Mouse (Mus musculus): ENCODE results near the gene Pim2. TPM values are rescaled to one million over a fixed set of nuclear protein-coding genes. Genes with fewer than 3 reads are reported as not detected.

Pim2 gene
- 4.0 and 4.3 TPM in 2 replicates for polyA plus RNA-seq (2011; ENCODE audit: insufficient read length, low read depth, missing spikeins)

DNA sequence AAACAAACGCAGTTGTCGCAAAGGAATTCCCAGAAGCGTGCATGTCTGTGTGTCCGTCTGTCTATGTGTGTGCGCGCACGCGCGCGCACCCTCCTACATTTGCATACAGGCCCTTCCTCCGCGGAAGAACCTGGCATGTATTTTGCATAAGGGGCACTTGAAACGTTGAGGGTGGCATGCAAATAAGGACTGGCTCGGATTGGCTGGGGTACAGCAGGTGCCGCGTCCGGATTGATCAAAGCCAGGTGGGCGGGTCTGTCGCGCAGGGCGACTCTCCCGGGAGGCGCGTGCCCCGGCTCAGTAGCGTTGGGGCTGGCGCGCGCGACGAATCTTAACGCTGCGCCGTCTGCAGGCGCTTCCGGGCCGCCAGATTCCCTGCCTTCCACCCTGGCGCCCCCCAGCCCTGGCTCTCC, at the start of gene Pim2:
Gene Pim2, plus strand, starts transcription at position 256 of the 413 bp plus-strand sequence.
- 0 out of 2 replicates have a peak, but pooled peaks cover 5% of the 10 kb centered on the region for H3K4me1 ChIP-seq (ENCODE audit: control insufficient read depth, insufficient read depth, low read length)
- H3K27ac ChIP-seq (ENCODE audit: insufficient read depth, low read length), result no peak within 1 kb of the TSS
- TF ChIP-seq CTCF (IDR thresholded peaks at IDR 0.05; ENCODE audit: borderline replicate concordance, insufficient read depth, low read length), result no peak
- TF ChIP-seq POLR2A (IDR thresholded peaks at IDR 0.05; ENCODE audit: low read depth, low read length), result no peak
- H3K4me3 ChIP-seq (ENCODE audit: insufficient read depth, low read length), result peak within 1 kb of the TSS; percentile 28

DNA sequence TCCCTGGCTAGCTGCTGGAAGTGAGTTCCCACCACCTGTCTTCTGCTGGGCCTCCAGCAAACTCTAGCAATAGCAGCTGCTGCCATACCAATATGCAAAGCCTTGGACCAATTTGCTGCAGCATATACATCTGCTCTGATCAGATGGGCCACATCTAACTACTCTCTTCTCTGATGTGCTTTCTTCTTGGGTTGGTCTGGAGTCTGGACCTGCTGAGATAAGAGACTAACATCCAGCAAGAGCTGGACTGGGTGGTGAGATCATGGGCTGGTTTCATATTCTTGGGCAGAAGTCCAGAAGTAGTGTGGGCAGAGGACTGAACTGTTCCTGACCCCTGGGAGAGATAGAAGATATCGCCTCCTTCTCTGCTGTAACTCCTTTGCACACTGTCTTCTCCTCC, 40.9 kb upstream of the Pim2 start:
- H3K27ac ChIP-seq (ENCODE audit: insufficient read depth, low read length), result no peak overlapping the region
- H3K4me1 ChIP-seq (ENCODE audit: control insufficient read depth, insufficient read depth, low read length), result no peaks in the 10 kb centered on the region
- H3K4me3 ChIP-seq (ENCODE audit: insufficient read depth, low read length), result no peak overlapping the region
- no peak for TF ChIP-seq CTCF (IDR thresholded peaks at IDR 0.05; ENCODE audit: borderline replicate concordance, insufficient read depth, low read length)
- TF ChIP-seq POLR2A (IDR thresholded peaks at IDR 0.05; ENCODE audit: low read depth, low read length), result no peak

DNA sequence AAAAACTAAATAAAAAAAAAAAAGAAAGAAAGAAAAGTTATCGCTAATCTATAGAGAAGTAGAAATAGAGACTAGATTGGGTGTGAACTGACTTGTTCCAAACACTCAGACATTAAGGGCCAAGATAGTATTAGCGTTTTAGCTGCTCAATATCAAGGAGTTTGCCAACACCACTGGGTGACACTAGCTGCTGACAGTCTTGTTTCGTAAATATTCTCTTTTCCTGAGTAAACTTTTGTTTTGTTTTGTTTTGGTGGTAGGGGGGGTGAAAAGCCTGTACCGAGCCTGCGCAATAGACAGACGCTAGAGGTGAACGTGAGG, 37.3 kb upstream of the Pim2 start:
- TF ChIP-seq CTCF (IDR thresholded peaks at IDR 0.05; ENCODE audit: borderline replicate concordance, insufficient read depth, low read length) (no peak), POLR2A (IDR thresholded peaks at IDR 0.05; ENCODE audit: low read depth, low read length) (no peak)
- Histone ChIP-seq H3K27ac (ENCODE audit: insufficient read depth, low read length) (peak overlapping the region; percentile 44; the same call in 1 of the 2 replicates), H3K4me3 (ENCODE audit: insufficient read depth, low read length) (no peak overlapping the region; the same call in 1 of the 2 replicates), H3K4me1 (ENCODE audit: control insufficient read depth, insufficient read depth, low read length) (no peaks in the 10 kb centered on the region; the same call in 1 of the 2 replicates)

DNA sequence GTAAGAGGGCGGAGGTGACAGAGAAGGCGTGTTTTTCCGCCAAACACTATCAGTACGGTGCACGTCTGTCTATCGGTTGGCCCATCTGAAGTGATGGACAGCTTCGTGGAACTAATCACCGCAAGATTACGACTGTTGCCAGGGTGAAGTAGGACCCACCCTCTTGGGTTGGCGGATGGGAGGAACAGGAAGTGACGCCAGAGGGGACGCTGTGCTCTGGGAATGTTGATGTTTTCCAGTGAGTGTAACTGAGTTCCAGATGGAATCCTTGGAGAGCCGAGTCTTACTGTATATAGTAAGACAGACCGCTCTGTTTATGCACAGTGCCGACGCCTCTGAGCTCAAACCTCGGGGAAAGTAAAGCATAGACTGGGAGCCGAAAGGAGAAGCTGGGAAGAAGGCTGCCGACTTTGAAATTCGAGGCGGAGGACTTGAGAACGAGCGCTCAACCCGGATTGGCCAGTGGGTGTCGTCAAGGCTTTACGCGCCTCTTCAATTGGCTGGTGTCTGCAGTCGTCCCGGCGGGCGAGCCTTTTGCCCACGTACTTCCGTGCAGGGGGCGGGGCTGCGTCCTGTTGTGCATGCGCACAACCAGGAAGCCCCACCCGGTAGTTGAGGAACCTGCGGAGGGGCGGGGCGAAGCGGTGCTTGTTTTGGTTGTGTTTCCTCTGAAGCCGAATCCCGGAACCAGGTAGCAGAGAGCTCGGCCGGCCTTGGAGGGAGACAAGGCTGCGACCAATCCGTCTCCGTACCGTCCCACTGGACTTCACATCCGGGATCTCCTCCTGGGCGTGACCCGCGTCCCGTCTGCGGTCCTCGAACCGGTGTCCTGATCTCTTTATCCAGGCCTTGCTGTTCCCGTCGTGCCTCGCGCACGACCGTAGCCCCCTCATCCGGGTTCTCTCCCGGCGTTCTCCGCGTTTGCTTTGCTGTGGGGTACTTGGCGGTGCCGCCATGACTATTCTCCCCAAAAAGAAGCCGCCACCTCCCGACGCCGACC, 36.6 kb upstream of the Pim2 start, which contains the start of gene Otud5:
Gene Otud5, plus strand, starts transcription at position 202 of the 1,000 bp plus-strand sequence.
- Histone ChIP-seq H3K27ac (ENCODE audit: insufficient read depth, low read length) (peak within 1 kb of the TSS; percentile 72), H3K4me3 (ENCODE audit: insufficient read depth, low read length) (peak within 1 kb of the TSS; percentile 84), H3K4me1 (ENCODE audit: control insufficient read depth, insufficient read depth, low read length) (no peaks in the 10 kb centered on the region; the same call in 1 of the 2 replicates)
- TF ChIP-seq POLR2A (IDR thresholded peaks at IDR 0.05; ENCODE audit: low read depth, low read length), result peak; percentile 50
- TF ChIP-seq CTCF (IDR thresholded peaks at IDR 0.05; ENCODE audit: borderline replicate concordance, insufficient read depth, low read length), result no peak

DNA sequence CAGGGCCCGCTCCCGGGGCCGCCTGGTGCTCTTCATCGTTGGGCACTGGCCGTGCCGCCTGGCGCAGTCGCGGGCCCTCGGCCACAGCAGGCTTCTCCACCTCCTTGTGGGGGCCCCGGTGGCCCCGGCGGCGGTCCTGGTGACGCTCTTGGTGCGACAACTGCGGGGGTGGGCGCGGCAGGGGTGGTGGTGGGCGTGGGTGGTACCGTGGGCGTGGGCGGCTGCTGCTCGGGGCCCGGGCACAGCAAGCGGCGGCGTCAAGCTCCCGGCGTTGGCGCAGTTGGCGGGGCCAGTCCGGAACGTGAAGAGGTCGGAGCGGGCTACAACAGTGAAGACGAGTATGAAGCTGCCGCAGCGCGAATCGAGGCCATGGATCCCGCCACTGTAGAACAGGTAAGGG, 35.7 kb upstream of the Pim2 start:
- Histone ChIP-seq H3K27ac (ENCODE audit: insufficient read depth, low read length) (peak overlapping the region; percentile 72), H3K4me1 (ENCODE audit: control insufficient read depth, insufficient read depth, low read length) (no peaks in the 10 kb centered on the region; the same call in 1 of the 2 replicates), H3K4me3 (ENCODE audit: insufficient read depth, low read length) (peak overlapping the region; percentile 84)
- TF ChIP-seq POLR2A (IDR thresholded peaks at IDR 0.05; ENCODE audit: low read depth, low read length) (no peak), CTCF (IDR thresholded peaks at IDR 0.05; ENCODE audit: borderline replicate concordance, insufficient read depth, low read length) (no peak)

DNA sequence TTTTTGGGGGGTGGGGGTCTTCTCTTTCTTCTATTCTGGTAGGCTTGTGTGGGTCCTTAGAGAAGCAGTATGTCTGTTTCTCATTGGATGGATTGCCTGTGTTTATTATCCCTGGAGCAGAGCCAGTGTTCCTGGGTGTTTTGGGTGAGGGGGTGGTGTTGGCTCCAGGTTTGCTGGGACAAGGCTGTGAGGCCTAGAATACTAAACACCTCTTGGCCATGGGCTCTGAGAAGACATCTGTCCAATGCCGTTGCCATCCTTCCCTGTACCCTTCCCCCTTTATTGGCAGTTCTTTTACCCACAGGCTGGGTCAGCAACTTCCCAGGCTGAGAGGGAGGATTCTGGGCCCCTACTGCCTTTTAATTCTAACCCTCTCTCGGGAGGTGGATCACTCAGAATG, 30.2 kb upstream of the Pim2 start:
- H3K4me3 ChIP-seq (ENCODE audit: insufficient read depth, low read length), result no peak overlapping the region
- no peak overlapping the region for H3K27ac ChIP-seq (ENCODE audit: insufficient read depth, low read length)
- no peaks in the 10 kb centered on the region; the same call in 1 of the 2 replicates for H3K4me1 ChIP-seq (ENCODE audit: control insufficient read depth, insufficient read depth, low read length)
- TF ChIP-seq POLR2A (IDR thresholded peaks at IDR 0.05; ENCODE audit: low read depth, low read length) (no peak), CTCF (IDR thresholded peaks at IDR 0.05; ENCODE audit: borderline replicate concordance, insufficient read depth, low read length) (no peak)

DNA sequence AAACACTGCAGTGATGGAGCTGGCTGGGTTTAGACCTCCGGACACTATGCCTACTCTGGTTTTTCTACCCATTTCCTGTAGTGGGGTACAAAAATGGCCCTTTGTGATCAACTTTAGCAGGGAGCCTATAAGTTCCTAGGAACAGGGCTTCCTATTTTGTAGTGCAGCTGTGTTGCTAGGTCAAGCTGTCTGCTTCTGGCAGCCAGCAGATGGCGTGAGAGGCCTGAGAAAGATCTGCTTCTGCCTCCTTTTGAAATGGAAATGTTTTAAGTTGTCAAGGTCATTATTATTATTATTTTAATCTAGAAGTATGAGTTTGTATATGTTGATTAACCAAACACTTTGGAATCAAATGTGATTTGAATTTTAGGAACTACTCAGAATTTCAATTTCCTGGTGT, 23.5 kb upstream of the Pim2 start:
- Histone ChIP-seq H3K27ac (ENCODE audit: insufficient read depth, low read length) (no peak overlapping the region), H3K4me1 (ENCODE audit: control insufficient read depth, insufficient read depth, low read length) (no peaks in the 10 kb centered on the region), H3K4me3 (ENCODE audit: insufficient read depth, low read length) (no peak overlapping the region)
- TF ChIP-seq POLR2A (IDR thresholded peaks at IDR 0.05; ENCODE audit: low read depth, low read length), result no peak
- TF ChIP-seq CTCF (IDR thresholded peaks at IDR 0.05; ENCODE audit: borderline replicate concordance, insufficient read depth, low read length), result peak; percentile 38; the same call in 1 of the 2 replicates

DNA sequence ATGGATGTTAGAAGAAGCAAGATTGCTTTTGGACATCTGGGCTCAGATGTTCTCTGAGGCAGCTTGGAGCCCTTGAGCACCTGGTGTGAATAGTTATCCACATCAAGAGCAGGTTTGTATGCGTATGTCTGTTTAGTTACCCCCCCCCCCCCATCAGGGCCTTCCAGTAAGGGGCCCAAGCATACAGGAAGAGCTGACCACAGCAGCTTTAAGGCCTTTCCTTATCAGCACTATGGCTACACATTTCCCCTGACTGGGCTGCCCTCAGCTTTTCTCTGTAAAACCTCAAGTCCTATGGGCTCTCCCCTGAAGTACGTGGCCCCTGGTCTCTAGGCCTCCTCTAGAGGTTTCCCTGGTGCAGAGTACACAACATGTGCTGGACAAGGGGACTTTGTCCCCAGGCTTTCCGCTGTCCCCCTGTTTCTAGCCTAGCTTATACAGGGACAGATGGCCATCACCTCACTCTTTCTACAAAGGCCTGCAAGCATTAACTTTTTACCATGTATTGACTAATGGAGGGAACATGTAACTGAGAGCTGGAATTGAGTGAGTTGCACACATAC, 18.8 kb upstream of the Pim2 start:
- Histone ChIP-seq H3K27ac (ENCODE audit: insufficient read depth, low read length) (no peak overlapping the region), H3K4me3 (ENCODE audit: insufficient read depth, low read length) (no peak overlapping the region), H3K4me1 (ENCODE audit: control insufficient read depth, insufficient read depth, low read length) (no peaks in the 10 kb centered on the region)
- no peak for TF ChIP-seq CTCF (IDR thresholded peaks at IDR 0.05; ENCODE audit: borderline replicate concordance, insufficient read depth, low read length)
- no peak for TF ChIP-seq POLR2A (IDR thresholded peaks at IDR 0.05; ENCODE audit: low read depth, low read length)

DNA sequence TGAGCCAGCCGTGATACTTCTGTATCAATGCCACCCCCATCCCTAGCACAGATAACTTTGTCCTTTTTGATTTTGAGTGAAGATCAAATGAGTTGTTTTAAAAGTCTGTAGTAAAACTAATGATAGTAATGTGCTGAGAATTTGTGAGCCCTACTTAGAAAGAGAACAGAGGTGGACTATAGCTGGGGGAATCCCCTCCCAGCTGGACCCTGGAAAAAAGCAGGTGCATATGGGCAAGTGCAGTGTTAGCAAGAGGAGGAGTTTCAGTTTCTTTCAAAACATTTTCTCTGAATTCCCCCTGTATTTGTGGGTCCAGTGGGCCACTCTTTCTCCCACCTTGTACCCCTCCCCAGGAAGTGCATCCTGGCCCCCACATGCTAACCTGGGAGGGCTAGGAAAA, 14.9 kb upstream of the Pim2 start:
- no peaks in the 10 kb centered on the region for H3K4me1 ChIP-seq (ENCODE audit: control insufficient read depth, insufficient read depth, low read length)
- TF ChIP-seq CTCF (IDR thresholded peaks at IDR 0.05; ENCODE audit: borderline replicate concordance, insufficient read depth, low read length) (no peak), POLR2A (IDR thresholded peaks at IDR 0.05; ENCODE audit: low read depth, low read length) (no peak)
- H3K27ac ChIP-seq (ENCODE audit: insufficient read depth, low read length), result no peak overlapping the region
- no peak overlapping the region for H3K4me3 ChIP-seq (ENCODE audit: insufficient read depth, low read length)

All from embryonic fibroblast, embryonic 13.5 days (primary cell).